Mouse (Mus musculus) liver, postnatal 0 days (tissue): ENCODE measurements around the gene Gm10490.

Source experiments
- CTCF ChIP-seq: sonication (generic); IDR thresholded peaks from 2 replicates; pipeline ENCODE4 v1.5.1; 2016; ENCODE audit warnings: antibody characterized with exemption, low read depth
- EP300 ChIP-seq: IDR thresholded peaks from 2 replicates; pipeline ENCODE4 v1.6.1; 2016; ENCODE audit warnings: antibody characterized with exemption, low read depth, mild to moderate bottlenecking

GRCm38 (mm10) chrX:7910473-7910872, 1.1 kb downstream of the Gm10490 start:
- TF ChIP-seq CTCF (no peak; the same call in 1 of the 2 replicates), EP300 (no peak)
